Mouse (Mus musculus) lung, postnatal 0 days (tissue): ENCODE measurements at regions not wholly inside any gene's neighbourhood (a gene's known extent, or its start where the extent isn't known, plus 50 kb on each side); places are given as distances from the start of the nearest gene placed in this dataset.

Experiments used
- CTCF ChIP-seq: IDR thresholded peaks from 2 replicates; pipeline ENCODE4 v1.5.1; 2016; ENCODE audit warnings: antibody characterized with exemption, mild to moderate bottlenecking
- EP300 ChIP-seq: IDR thresholded peaks from 2 replicates; pipeline ENCODE4 v1.6.1; 2016; ENCODE audit warnings: antibody characterized with exemption, mild to moderate bottlenecking, control low read depth

DNA sequence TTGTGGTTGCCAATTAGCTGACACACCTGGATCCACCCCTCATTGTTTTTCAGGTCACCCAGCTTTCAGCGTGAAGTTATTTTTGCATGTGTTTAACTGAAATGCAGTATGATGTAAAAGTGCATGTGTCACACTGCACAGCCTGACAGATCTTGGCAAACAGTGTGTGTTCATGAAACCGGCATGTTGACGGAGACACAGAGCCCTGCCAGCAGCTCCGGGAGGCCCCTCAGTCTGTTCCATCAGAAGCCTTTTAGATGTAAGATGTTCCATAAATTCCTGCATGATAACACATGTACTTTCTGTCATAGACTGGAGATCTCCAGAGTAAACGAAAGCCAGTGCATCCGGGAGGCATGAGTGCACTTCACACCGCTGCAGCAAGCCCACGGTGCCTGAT is 159.5 kb downstream of the Auh start:
- no peak for TF ChIP-seq CTCF
- TF ChIP-seq EP300 = peak; percentile 32; the same call in 1 of the 2 replicates
